Mouse (Mus musculus) frontal cortex, adult 2 months (tissue): ENCODE measurements at regions not wholly inside any gene's neighbourhood (a gene's known extent, or its start where the extent isn't known, plus 50 kb on each side); places are given as distances from the start of the nearest gene placed in this dataset.
"Not testable (repeated sequence)": the region's sequence is repeated elsewhere in the genome, so short reads cannot be mapped to it uniquely, and the experiment has no call there.

ENCODE experiments used
- DNase-seq, 2 experiments: peaks; one replicate each; pipeline ENCODE4 v3.0.0; 2022; ENCODE audit warnings: low spot score in 1 of 2; ENCODE audit errors: extremely low spot score in 1 of 2

DNA sequence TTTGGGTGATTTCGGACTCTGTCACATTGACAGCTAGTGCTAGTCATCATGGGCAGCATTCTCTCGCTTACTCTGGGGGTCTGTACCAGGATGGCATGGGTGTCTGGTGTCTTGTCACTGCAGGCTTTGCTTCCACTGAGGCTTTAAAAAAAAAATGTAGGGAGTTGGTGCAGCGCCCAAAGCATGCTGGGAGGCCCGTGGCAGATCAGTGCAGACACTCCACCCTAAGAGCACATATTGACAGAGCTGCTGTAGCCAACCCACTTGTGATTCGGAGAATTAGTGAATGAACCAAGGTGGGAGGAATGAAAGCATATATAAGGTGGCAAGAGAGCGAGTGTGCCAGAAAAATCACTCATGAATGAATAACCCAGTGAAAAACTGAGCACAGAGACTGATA lies 436.8 kb downstream of the Ptpru start:
- no peak for DNase-seq

DNA sequence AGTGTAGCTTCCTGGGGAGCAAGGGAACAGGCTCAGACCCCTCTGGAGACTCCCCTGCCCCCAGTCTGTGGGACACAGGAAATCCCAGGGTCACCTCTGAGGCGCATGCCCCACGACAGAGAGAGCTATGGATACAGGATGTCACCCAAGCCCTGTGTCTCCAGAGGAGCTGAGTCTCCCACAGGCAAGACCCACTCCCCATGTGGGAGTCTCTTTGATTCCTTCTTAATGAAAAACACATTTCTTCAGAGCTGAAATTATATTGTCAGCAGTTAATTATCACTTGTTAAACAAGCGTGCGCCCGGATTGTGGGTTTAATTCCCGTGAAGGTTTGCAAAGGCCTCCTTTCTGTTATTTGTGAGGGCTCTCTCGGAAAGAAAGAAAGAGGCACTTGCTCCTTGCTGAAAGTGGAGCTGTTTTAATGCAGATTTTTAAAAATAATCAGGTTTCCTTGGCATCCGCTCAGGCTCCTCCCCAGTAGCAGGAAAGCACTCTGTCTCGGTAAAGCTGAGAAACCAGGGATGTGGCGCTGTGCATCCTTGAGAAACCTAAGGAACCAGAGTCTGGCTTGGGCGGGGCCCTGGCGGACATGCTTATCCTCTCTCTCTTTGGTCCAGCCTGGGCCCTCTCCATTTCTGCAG lies 432.6 kb downstream of the Ptpru start:
- DNase-seq = peak in 1 of 2 experiments; percentile 65

DNA sequence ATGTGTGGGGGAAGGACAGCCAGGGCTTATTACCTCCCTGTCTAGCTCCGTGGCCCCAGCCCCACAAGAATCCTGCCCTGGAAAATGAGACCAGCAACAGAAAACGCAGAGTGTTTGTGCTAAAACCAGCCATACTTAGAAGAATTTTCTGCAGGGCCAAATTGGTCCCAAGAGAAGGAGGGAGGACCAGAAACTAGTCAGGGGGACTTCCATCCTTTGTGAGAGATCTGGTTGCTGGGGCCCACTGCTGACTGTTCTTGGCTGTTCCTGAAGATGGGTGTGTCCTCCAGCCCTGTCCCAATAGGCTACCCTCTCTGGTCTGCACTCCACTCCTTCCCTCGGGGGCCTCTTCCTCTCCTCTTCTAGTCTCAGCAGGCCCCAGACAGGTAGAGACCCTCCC lies 430.6 kb downstream of the Ptpru start:
- DNase-seq = no peak

DNA sequence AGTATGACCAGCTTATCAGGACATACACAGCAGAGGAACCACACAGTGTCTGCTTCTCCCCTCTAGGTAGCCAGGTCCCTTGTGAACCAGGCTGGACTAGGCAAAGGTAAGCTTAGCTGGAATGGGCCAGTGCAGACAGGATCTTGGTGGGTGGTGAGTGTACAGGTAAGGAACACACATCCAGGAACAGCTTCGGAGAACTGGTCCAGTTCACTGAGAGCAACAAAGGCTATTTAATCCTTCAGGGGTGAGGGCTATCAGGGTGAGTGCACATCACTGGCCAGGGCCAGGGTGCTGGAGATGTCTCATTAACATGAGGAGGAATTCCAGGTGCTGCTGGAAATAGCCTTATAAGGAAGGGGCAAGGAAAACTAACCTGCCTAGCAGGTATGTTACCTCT lies 429.4 kb downstream of the Ptpru start:
- no peak for DNase-seq

DNA sequence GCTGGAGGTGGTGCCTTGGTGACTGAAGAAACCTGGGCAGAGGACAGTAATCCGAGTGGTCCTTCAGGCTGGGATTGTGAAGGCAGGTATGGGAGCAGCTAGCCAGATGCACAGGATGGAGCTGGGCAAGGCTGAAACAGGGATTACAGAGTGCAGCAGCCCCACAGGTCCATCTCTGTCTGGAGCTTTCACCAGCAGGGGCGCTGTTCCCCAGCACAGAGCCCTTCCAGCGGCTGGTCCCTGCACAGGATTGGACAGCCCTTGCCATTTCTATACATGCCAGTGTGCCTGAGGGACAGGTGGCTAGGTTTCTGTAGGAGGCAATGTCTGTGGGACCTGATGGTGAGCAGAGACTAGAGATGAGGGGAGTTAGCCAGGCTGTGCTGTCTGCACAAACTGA lies 428.3 kb downstream of the Ptpru start:
- DNase-seq = peak in 1 of 2 experiments; percentile 69

DNA sequence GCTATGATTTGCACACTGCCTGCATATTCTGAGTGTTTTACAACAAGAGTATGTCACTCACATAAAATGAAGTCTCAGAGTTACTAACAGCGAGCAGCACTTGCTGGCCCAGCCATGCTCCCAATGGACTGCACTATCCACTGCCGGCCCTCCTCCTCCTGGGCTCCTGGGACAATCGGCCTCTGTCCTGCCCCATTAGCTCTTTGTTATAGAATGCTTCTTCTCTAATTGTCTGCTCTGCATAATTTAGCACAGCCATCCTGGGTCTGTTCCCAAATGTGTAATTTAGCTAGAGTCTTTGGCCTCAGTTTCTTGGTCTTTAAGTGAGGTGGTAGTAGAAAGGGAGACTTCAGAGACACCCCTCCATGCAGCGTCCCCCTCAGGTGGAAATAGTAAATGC lies 426.2 kb downstream of the Ptpru start:
- DNase-seq = no peak

DNA sequence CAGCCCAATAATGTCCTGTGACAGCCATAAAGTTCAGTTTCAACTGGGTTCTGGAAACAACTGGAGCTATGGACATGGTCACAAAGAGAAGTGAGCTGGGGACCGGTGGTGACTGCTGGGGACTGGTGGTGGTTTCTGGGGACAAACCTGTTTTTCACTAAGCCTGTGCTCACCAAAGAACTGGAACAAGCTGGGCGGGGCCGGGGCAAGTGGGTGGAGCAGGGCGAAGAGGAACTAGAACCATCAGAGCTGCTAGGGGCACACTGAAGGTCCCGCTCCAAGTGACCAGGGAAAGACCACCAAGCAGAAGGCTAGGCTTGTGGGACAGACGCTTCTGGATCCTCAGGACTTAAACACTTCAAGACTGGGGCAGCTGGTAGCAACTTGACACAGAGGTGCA lies 424.7 kb downstream of the Ptpru start:
- DNase-seq = no peak

DNA sequence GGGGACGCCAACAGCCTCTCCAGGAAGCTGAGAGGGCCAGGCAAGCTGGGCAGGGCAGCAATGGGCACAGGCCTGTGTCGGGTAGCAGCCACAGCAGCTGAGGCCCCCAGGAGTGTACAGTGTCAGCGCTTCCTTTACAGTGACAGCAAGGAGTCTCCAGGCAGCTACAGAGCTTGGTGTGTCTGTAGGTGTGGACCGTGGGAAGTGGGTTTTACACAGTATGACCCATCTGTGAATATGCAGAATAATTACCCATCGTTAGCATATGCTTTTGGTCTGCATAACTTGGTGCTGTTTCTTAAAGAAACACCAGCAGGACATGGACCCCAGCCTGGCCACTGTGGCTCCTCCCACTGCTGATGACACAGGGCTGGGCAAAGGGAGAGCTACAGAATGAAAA lies 422.6 kb downstream of the Ptpru start:
- DNase-seq = peak in 1 of 2 experiments; percentile 50

DNA sequence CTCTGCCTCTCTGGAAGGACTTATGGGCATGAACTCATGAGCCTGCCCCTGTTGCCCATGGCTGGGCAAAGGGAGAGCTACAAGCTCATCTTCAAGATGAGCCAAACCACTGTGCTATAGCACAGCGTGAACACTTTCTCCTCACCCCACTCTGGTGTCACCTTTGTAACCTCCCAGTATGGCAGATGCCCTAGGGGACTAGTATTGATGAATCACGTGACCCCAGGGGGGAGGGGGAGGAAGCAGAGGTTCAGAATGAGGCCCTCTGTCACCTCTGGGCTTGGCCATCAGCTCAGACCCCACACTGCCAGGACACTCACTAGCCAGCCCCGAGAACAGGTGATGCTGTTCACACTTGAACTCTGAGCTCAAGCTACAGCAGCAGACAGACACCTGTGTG lies 421.9 kb downstream of the Ptpru start:
- no peak for DNase-seq

DNA sequence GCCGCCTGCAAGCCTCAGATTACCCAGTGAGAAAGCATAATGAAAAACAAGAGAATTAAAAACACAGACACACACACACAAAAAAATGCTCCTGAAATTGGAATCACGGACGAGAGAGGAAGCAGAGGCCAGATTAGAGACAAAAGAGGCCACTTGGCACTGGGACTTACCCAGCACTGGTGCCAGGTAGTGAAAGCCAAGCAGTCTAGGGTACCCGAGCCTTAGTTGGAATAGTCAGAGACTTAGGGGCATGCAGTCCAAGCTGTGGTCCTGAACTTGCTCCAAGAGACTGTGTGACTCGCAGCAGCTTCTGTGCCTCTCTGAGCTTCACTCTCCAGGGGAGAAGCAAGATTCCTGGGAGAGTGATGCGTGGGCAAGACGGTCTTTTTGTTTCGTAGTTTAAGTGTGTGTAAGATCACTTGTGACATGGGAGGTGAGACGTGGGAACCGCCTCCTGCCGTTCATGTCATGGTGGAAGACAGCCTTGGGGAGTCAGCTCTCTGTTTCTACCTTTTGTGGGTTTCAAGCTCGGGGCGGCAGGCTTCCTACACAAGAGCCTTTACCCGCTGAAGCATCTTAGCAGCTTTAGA lies 420.8 kb downstream of the Ptpru start:
- peak in 1 of 2 experiments; percentile 56 for DNase-seq

DNA sequence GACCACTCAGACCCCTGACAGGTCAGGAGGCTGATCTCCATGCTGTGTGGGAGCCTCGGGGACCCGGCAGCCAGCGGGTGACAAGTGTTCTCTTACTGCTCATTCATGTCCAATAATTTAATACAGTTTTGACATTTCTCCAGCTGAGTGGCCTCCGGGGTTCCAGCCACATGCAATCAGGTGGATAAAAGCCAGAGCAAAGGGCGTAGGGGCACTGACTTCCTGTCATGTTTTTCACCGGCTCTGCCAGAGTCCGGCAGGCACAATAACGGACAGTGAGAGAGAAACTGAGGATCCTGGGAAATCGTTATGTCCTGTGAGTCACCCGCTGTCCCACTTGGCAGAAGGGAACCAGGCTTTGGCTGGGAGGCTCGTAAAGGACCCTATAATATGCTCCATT lies 412.8 kb downstream of the Ptpru start:
- DNase-seq = no peak

DNA sequence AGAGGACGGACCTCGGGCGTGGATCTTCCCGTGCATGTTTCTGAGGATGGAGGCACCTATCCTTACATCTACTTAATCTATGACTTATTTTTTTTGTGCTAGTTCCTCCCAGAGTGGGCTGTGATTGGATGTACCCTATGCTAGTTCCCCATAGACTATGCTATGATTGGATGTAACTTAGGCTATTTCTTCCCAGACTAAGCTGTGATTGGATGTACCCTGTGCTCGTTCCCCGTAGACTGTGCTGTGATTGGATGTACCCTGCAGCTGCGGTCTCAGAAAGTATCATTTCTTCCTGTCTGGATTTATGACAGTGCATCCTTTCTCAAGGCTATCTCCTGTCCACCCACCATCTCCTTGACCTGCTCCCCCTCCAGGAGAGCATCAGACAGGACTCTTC lies 410.2 kb downstream of the Ptpru start:
- DNase-seq = no peak

DNA sequence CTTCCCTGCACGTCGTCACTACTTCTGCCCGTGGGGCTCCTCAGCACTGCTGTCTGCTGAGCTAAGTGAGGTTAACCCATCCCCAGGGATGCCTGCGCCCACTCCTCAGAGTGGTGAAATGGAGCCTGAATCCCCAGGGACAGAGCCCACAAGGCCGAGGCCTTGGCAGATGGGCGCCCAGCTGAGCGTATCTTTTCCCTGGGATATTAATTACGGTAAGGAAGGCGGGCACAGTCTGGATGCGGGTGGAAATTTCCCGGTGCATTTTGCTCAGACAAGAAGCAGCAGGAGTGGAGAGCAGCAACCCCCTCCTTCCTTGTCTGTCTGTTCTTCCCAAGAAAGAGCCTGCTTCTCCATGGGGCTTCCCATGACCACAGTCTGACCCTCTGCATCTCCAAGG lies 408.7 kb downstream of the Ptpru start:
- DNase-seq = peak in 1 of 2 experiments; percentile 62

DNA sequence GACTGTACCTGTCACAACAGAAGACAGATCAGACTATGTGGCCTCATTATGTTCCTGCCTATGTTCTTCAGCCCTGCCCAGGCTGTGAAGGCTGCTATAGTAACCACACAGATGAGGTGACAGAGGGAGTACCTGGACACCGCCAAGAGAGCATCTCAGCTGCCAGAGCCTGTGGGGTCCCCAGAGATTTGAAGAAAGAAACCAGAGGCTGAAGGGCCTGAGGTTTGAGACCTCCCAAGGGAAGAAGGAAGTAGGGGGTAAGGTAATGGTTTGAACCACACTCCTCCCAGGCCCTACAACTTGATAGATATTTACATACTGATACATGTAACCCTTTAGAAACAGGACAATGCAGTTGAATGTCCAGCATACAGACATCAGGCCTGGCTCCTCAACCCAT lies 407.7 kb downstream of the Ptpru start:
- no peak for DNase-seq

DNA sequence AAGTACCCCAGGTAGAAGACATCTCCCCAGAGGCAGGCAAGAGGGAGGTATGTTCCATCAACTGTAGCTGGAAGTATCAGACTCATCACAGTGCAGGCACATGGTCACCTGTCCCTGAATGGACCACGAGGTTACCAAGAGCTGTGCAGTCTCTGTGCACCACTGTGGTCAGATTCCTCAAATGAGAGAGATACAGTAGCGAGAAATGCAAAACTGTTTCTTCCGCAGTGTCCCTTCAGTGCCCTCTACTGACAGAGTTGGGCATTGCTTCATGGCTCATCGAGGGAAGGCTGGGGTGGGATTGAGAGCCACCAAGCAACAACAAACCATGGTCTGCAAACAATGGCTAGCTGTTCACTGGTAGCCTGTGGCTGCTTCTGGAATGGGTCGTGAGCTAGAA lies 406.9 kb downstream of the Ptpru start:
- peak in 1 of 2 experiments; percentile 87 for DNase-seq

DNA sequence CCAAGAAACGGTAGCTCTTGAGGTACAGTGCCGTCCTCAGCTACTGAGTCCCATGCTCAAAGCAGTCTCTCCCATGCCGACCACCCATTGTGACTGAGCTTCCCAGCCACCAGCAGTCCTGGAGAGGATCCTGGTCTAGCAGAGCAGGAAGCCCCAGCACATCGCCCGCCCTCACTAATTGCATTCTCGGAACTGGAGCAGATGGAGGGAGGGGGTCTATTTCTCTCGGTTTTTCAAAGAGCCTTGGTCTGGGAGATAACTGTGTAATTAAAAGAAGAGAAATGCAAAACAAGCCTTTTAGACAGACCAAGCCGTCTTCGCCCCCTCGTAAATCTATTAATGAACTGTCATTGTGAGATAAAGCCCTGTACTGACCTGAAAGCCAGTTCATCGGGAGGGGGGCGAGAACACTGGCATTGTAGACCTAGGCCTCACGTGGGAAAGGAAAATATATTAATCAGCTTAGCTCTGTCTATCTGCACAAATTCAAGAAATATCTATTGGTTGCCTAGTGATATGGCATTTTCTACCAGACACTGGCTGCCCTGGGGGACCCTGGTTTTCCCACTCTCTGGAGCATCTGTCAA lies 405.4 kb downstream of the Ptpru start:
- no peak for DNase-seq

DNA sequence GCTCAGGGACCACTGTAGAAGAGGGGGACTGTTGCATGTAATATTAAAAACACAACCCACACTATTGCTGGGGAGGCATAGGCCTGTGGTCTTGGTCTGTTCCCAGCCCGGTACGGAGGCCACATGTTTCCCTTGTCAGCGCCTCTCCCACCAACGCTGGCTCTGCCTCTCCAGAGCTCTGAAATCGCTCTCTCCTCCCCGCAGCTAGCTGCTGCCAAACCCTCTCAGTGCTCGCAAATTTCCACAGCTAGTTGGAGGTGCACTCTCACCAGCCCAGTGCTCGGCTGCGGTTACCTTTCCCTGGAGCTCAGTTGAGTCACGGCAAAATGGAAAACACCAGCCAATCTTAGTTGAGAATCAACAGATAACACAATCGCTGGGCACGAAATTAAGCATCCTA lies 402.9 kb downstream of the Ptpru start:
- DNase-seq = peak in 1 of 2 experiments; percentile 33

DNA sequence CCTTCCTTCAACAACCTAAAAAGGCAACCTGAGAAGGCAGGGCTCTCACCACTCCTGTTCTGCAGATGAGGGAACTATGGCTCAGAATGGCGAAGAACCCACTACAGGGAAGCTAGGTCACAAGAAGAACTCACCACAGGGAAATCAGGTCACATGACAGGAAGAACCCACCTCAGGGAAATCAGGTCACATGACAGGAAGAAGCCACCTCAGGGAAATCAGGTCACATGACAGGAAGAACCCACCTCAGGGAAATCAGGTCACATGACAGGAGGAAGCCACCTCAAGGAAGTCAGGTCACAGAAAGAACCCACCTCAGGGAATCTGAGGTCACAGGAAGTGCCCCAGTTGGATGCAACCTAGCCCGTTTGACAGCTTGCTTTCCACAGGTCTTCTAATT lies 399.7 kb downstream of the Ptpru start:
- no peak for DNase-seq

DNA sequence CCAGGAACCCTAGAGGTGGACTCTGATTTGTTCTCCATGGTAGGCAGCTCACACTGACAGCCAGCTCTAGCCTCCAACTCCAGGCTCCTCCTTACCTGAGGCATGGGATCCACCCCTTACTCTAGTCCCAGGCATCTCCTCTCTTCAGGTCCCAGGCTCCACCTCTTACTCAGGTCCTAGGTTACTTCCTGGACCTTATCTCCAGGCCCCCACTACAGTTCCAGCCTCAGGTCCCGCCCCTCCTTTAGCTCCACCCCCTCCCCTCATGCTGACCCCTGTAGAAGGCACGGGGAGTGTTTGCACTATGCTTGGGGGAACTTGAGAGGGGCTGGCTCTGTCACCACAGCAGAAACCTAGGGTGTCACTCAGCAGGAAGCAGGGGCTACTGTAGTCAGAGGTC lies 399.2 kb downstream of the Ptpru start:
- no peak for DNase-seq

DNA sequence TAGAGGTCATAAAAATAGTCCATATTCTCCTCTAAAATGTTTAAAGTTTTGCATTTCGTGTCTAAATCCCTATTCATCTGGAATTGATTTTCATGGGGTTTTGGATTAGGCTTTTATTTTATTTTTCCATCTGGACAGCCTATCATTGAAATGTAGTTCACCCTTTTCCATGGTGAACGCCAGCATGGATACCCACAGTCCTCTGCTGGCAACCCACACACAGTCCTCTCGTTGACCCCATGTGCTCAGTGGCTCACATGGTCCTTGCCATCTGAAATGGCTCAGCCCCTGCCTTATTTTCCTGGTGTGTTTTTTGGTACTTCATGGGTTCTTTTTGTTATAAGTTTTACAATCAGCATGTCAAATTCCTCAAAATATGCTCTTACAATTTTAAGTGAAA lies 397.2 kb downstream of the Ptpru start:
- DNase-seq = no peak

DNA sequence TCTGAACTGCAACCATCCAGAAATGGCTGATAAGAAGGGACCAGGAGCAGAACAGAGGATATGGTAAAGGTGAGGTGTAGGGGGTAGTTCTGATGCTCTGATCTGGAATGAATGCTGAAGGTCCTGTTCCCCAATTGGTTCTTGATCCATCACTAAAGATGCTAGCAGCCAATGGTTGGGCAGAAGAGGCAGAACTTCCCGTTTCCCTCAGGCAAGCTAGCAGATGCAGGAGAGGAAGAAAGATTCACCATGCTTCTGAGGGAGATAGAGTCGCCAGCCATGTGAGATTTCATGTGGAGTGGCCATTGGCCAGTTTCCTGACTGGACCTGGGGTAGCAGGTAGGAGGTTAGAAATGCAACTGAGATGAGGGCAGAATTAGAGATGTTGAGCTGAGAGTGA lies 394.6 kb downstream of the Ptpru start:
- DNase-seq = no peak

DNA sequence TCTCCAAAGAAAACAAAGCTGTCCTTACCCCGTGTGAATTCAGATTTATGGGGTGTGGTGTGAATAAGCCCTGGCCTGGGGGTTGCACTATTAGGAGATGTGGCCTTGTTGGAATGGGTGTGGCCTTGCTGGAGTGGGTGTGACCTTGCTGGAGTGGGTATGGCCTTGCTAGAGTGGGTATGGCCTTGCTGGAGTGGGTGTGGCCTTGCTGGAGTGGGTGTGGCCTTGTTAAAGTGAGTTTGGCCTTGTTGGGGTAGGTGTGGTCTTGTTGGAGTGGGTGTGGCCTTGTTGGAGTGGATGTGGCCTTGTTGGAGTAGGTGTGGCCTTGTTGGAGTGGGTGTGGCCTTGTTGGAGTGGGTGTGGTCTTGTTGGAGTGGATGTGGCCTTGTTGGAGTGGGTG lies 387.8 kb downstream of the Ptpru start:
- not testable (repeated sequence) for DNase-seq
